ENCODE assay signal across 11 mouse cellular contexts in genomic region chr15:80053381-80054033, GRCm38 (mm10). TPM values are rescaled to one million over a fixed set of nuclear protein-coding genes. Genes with fewer than 3 reads are reported as not detected.
DNase-seq lines count a peak whose midpoint lies in the region; ATAC-seq lines count a peak whose summit lies in the region.
"Had no signal": no experiment of that assay in that cellular context is flagged by ENCODE, and none has a peak within 500 bp of the region (broad histone marks: within the 10 kb centered on the region; RNA-seq: fewer than 3 reads in every experiment).

No protein-coding gene starts in this region.

- ATAC-seq in heart, embryonic 11.5 days (replicated peaks; ENCODE audit: insufficient number of reproducible peaks, low FRiP score, low TSS enrichment) = no peak
- no peak for ATAC-seq in liver, embryonic 12.5 days
- ATAC-seq: hindbrain, postnatal 0 days had no signal

- 65% methylated on average over 8 of the region's 8 CpGs for WGBS in heart, embryonic 11.5 days (ENCODE audit: insufficient replicate concordance)
- WGBS in liver, embryonic 12.5 days (ENCODE audit: insufficient replicate concordance) = 57% methylated on average over 8 of the region's 8 CpGs

- H3K4me1 ChIP-seq in heart, embryonic 11.5 days (ENCODE audit: control insufficient read depth, insufficient read depth, low read length) = peaks cover 10% of the 10 kb centered on the region
- peaks cover 29% of the 10 kb centered on the region for H3K4me1 ChIP-seq in liver, embryonic 12.5 days

- no peak overlapping the region for H3K4me2 ChIP-seq in heart, embryonic 11.5 days
- no peak overlapping the region for H3K4me2 ChIP-seq in liver, embryonic 12.5 days
- H3K4me2 ChIP-seq: embryonic facial prominence, embryonic 15.5 days; midbrain, embryonic 12.5 days had no signal

- DNase-seq in heart, adult 8-10 months (ENCODE audit: low spot score) = no peak
- peak; percentile 67 for DNase-seq in testis, postnatal 10 days (ENCODE audit: low spot score)
- DNase-seq in testis, postnatal 14 days (ENCODE audit: low spot score) = no peak
- peak; percentile 63 for DNase-seq in heart, postnatal 14 days
- DNase-seq in urinary bladder, postnatal 4 days (ENCODE audit: low spot score in 2 of 2) = no peak
- DNase-seq: cerebellum, adult 8-10 months had no signal

- no peaks in the 10 kb centered on the region for H3K36me3 ChIP-seq in heart, embryonic 11.5 days (ENCODE audit: control insufficient read depth, insufficient read depth, low read length)
- no peaks in the 10 kb centered on the region for H3K36me3 ChIP-seq in liver, embryonic 12.5 days
- H3K36me3 ChIP-seq: embryonic facial prominence, embryonic 15.5 days; midbrain, embryonic 12.5 days had no signal

- H3K9me3 ChIP-seq in heart, embryonic 11.5 days (replicated peaks; ENCODE audit: control insufficient read depth, low read length) = no peaks in the 10 kb centered on the region
- no peaks in the 10 kb centered on the region for H3K9me3 ChIP-seq in liver, embryonic 12.5 days (replicated peaks)
- H3K9me3 ChIP-seq: embryonic facial prominence, embryonic 15.5 days; midbrain, embryonic 12.5 days had no signal

- intact Hi-C loops in heart, postnatal 14 days (cut with DNase I) = no loop called here

- no peak overlapping the region for H3K4me3 ChIP-seq in heart, embryonic 11.5 days (ENCODE audit: low read depth, low read length)
- no peak overlapping the region for H3K4me3 ChIP-seq in liver, embryonic 12.5 days
- H3K4me3 ChIP-seq: embryonic facial prominence, embryonic 15.5 days; midbrain, embryonic 12.5 days had no signal

- peak overlapping the region; percentile 29; the same call in 1 of the 2 replicates for H3K27ac ChIP-seq in heart, embryonic 11.5 days (ENCODE audit: low read depth, low read length)
- H3K27ac ChIP-seq in liver, embryonic 12.5 days = no peak overlapping the region
- H3K27ac ChIP-seq: embryonic facial prominence, embryonic 15.5 days; hindbrain, postnatal 0 days; midbrain, embryonic 12.5 days had no signal

- no peaks in the 10 kb centered on the region for H3K27me3 ChIP-seq in heart, embryonic 11.5 days (ENCODE audit: control insufficient read depth, insufficient read depth, low read length)
- H3K27me3 ChIP-seq in liver, embryonic 12.5 days (replicated peaks) = peaks cover 5% of the 10 kb centered on the region; the same call in 1 of the 2 replicates
- H3K27me3 ChIP-seq: embryonic facial prominence, embryonic 15.5 days had no signal

- H3K9ac ChIP-seq in heart, embryonic 11.5 days (ENCODE audit: low read depth, low read length) = peak overlapping the region; percentile 39; the same call in 1 of the 2 replicates
- H3K9ac ChIP-seq in liver, embryonic 12.5 days = no peak overlapping the region
- H3K9ac ChIP-seq: embryonic facial prominence, embryonic 15.5 days; midbrain, embryonic 12.5 days had no signal

RNA-seq across cellular contexts. Expression of gene Syngr1, which starts 37.6 kb away (rescaled TPM):
- 15.2 and 20.7 TPM in 2 replicates for polyA plus RNA-seq in heart, embryonic 11.5 days (2014; fragmentation: Nextera tagmentation; extraction: Ambion mirVana)
- 100 to 1,000 TPM in 2 of 4 experiments, 10 to 100 TPM in 2; 91.7 to 111 (median 98.9) TPM for total RNA-seq in heart, adult 8-10 months (2022)
- total RNA-seq in heart, postnatal 14 days (2021) = 10 to 100 TPM; 77.8 to 79.6 TPM
- polyA plus RNA-seq in liver, embryonic 12.5 days (2016; fragmentation: Nextera tagmentation; extraction: Ambion mirVana) = 20.4 and 21.9 TPM in 2 replicates

RNA-seq across cellular contexts. Expression of gene Rpl3, which starts 38.2 kb away (rescaled TPM):
- 861 and 879 TPM in 2 replicates for polyA plus RNA-seq in heart, embryonic 11.5 days (2014; fragmentation: Nextera tagmentation; extraction: Ambion mirVana)
- total RNA-seq in heart, adult 8-10 months (2022) = 100 to 1,000 TPM; 125 to 157 (median 135) TPM
- total RNA-seq in heart, postnatal 14 days (2021) = 100 to 1,000 TPM; 278 to 293 TPM
- polyA plus RNA-seq in liver, embryonic 12.5 days (2016; fragmentation: Nextera tagmentation; extraction: Ambion mirVana) = 912 and 924 TPM in 2 replicates

RNA-seq across cellular contexts. Expression of gene Pdgfb, which starts 38.7 kb away (rescaled TPM):
- polyA plus RNA-seq in heart, embryonic 11.5 days (2014; fragmentation: Nextera tagmentation; extraction: Ambion mirVana) = 1.3 and 2.0 TPM in 2 replicates
- 10 to 100 TPM; 20.2 to 34.2 (median 28.5) TPM for total RNA-seq in heart, adult 8-10 months (2022)
- total RNA-seq in heart, postnatal 14 days (2021) = 10 to 100 TPM; 42.2 to 43.4 TPM
- polyA plus RNA-seq in liver, embryonic 12.5 days (2016; fragmentation: Nextera tagmentation; extraction: Ambion mirVana) = 1.6 and 2.2 TPM in 2 replicates

Comparison
In these comparisons a context has a peak if more than half of its experiments do, and no peak if none do; other contexts are left out.
1. DNase-seq: peak in testis, postnatal 10 days (single experiment) and heart, postnatal 14 days (2 of 2); none in heart, adult 8-10 months (single experiment), testis, postnatal 14 days (single experiment) and urinary bladder, postnatal 4 days (0 of 2).